Mouse (Mus musculus) neural tube, embryonic 15.5 days (tissue): ENCODE data around the gene Hmgn2. TPM values are rescaled to one million over a fixed set of nuclear protein-coding genes. Genes with fewer than 3 reads are reported as not detected.

Experiments
- ATAC-seq: fragments of 200-750 bp; cut with Nextera tagmentation; 2 replicates; pipeline ENCODE4 v1.8.0; 2017; ENCODE audit warnings: mild to moderate bottlenecking, moderate TSS enrichment, moderate library complexity; ENCODE audit not compliant: low FRiP score
- H3K27ac ChIP-seq: fragments of 300-500 bp; sonication (generic); replicated peaks from 2 replicates; pipeline ENCODE4 v1.5.1; 2015; ENCODE audit warnings: mild to moderate bottlenecking, inconsistent platforms
- H3K27me3 ChIP-seq: fragments of 300-500 bp; sonication (generic); replicated peaks from 2 replicates; pipeline ENCODE4 v1.6.1; 2015; ENCODE audit warnings: inconsistent platforms
- H3K36me3 ChIP-seq: fragments of 300-500 bp; sonication (generic); 2 replicates; pipeline ENCODE4 v1.6.1; 2015; ENCODE audit warnings: inconsistent platforms
- H3K4me1 ChIP-seq: fragments of 300-500 bp; sonication (generic); 2 replicates; pipeline ENCODE4 v1.6.1; 2015; ENCODE audit warnings: inconsistent platforms
- H3K4me2 ChIP-seq: fragments of 300-500 bp; sonication (generic); 2 replicates; pipeline ENCODE4 v1.6.1; 2015; ENCODE audit warnings: inconsistent platforms, mild to moderate bottlenecking, moderate library complexity
- H3K4me3 ChIP-seq: fragments of 300-500 bp; sonication (generic); replicated peaks from 2 replicates; pipeline ENCODE4 v1.5.1; 2015; ENCODE audit warnings: mild to moderate bottlenecking, inconsistent platforms
- H3K9ac ChIP-seq: fragments of 300-500 bp; sonication (generic); replicated peaks from 2 replicates; pipeline ENCODE4 v1.6.1; 2015; ENCODE audit warnings: mild to moderate bottlenecking, inconsistent platforms
- H3K9me3 ChIP-seq: fragments of 300-500 bp; sonication (generic); replicated peaks from 2 replicates; pipeline ENCODE4 v1.6.1; 2016; ENCODE audit warnings: inconsistent platforms
- WGBS: fragments of 180-500 bp; shearing (Covaris S2); methylation state at CpG from one replicate; pipeline ENCODE4 v1.1.7; 2015; ENCODE audit warnings: mixed read lengths; 5-methylcytosine and 5-hydroxymethylcytosine counted together
- polyA plus RNA-seq: library from polyadenylated mRNA; unstranded; fragments of >200 nt; fragmentation: Nextera tagmentation; extraction: Ambion mirVana; gene quantifications from 2 replicates; pipeline ENCODE4 v1.2.1, GENCODE M21; 2015

The Hmgn2 gene
- 921 and 1,163 TPM in 2 replicates for polyA plus RNA-seq

GRCm38 (mm10) chr4:133968150-133968921 is at the start of gene Hmgn2:
TSS of gene Hmgn2 (minus strand) at chr4:133968650.
- Histone ChIP-seq H3K4me2 (peak within 1 kb of the TSS; percentile 93), H3K4me1 (peaks cover 42% of the 10 kb centered on the region), H3K4me3 (peak within 1 kb of the TSS; percentile 69), H3K9ac (peak within 1 kb of the TSS; percentile 87), H3K36me3 (peaks cover 24% of the 10 kb centered on the region), H3K27me3 (no peaks in the 10 kb centered on the region), H3K27ac (peak within 1 kb of the TSS; percentile 99), H3K9me3 (no peaks in the 10 kb centered on the region)
- WGBS: 0% methylated on average over 40 of the region's 42 CpGs
- ATAC-seq: peak; percentile 36

GRCm38 (mm10) chr4:134017201-134017865 is 48.9 kb upstream of the Hmgn2 start:
- 0 out of 2 replicates have a peak overlapping the region, but pooled peaks have one; percentile 31 for H3K9ac ChIP-seq
- ATAC-seq: no peak
- peak overlapping the region; percentile 64 for H3K4me2 ChIP-seq
- H3K4me3 ChIP-seq: peak overlapping the region; percentile 38
- H3K4me1 ChIP-seq: peaks cover 42% of the 10 kb centered on the region
- no peaks in the 10 kb centered on the region for H3K9me3 ChIP-seq
- H3K27ac ChIP-seq: no peak overlapping the region
- peaks cover 26% of the 10 kb centered on the region for H3K27me3 ChIP-seq
- H3K36me3 ChIP-seq: no peaks in the 10 kb centered on the region
- 3% methylated on average over 21 of the region's 21 CpGs for WGBS

GRCm38 (mm10) chr4:134016767-134017166 is 48.3 kb upstream of the Hmgn2 start:
- H3K9ac ChIP-seq: no peak overlapping the region
- WGBS: 4% methylated on average over 8 of the region's 8 CpGs
- no peak overlapping the region for H3K27ac ChIP-seq
- H3K9me3 ChIP-seq: no peaks in the 10 kb centered on the region
- peaks cover 26% of the 10 kb centered on the region for H3K27me3 ChIP-seq
- no peak for ATAC-seq
- no peak overlapping the region for H3K4me3 ChIP-seq
- peaks cover 42% of the 10 kb centered on the region for H3K4me1 ChIP-seq
- no peaks in the 10 kb centered on the region for H3K36me3 ChIP-seq
- H3K4me2 ChIP-seq: peak overlapping the region; percentile 64; the same call in 1 of the 2 replicates

- H3K9me3 ChIP-seq: no peaks in the 10 kb centered on the region
- no peak for ATAC-seq
- WGBS: 2% methylated on average over 7 of the region's 7 CpGs
- no peak overlapping the region for H3K4me2 ChIP-seq
- peaks cover 26% of the 10 kb centered on the region for H3K27me3 ChIP-seq
- no peak overlapping the region for H3K9ac ChIP-seq
- peaks cover 42% of the 10 kb centered on the region for H3K4me1 ChIP-seq
- H3K36me3 ChIP-seq: no peaks in the 10 kb centered on the region
- H3K4me3 ChIP-seq: no peak overlapping the region
- H3K27ac ChIP-seq: no peak overlapping the region
Measured at GRCm38 (mm10) chr4:134016208-134016607, 47.8 kb upstream of the Hmgn2 start.

- Histone ChIP-seq H3K36me3 (no peaks in the 10 kb centered on the region), H3K4me2 (no peak overlapping the region), H3K9ac (no peak overlapping the region), H3K4me1 (peaks cover 19% of the 10 kb centered on the region), H3K4me3 (no peak overlapping the region), H3K27ac (no peak overlapping the region), H3K27me3 (peaks cover 10% of the 10 kb centered on the region), H3K9me3 (no peaks in the 10 kb centered on the region)
- no peak for ATAC-seq
- 36% methylated on average over 12 of the region's 12 CpGs for WGBS
Measured at GRCm38 (mm10) chr4:134012858-134013528, 44.5 kb upstream of the Hmgn2 start.

GRCm38 (mm10) chr4:134011450-134012414 is 43.3 kb upstream of the Hmgn2 start:
- Histone ChIP-seq H3K27me3 (no peaks in the 10 kb centered on the region), H3K9me3 (no peaks in the 10 kb centered on the region), H3K4me1 (peaks cover 6% of the 10 kb centered on the region), H3K4me2 (no peak overlapping the region), H3K9ac (no peak overlapping the region), H3K27ac (no peak overlapping the region), H3K4me3 (no peak overlapping the region), H3K36me3 (no peaks in the 10 kb centered on the region)
- no peak for ATAC-seq
- 6% methylated on average over 16 of the region's 16 CpGs for WGBS

GRCm38 (mm10) chr4:134009709-134010108 is 41.3 kb upstream of the Hmgn2 start:
- H3K4me2 ChIP-seq: no peak overlapping the region
- H3K36me3 ChIP-seq: no peaks in the 10 kb centered on the region
- no peaks in the 10 kb centered on the region for H3K27me3 ChIP-seq
- H3K27ac ChIP-seq: no peak overlapping the region
- no peak overlapping the region for H3K4me3 ChIP-seq
- WGBS: 78% methylated on average over 6 of the region's 6 CpGs
- ATAC-seq: no peak
- no peaks in the 10 kb centered on the region for H3K4me1 ChIP-seq
- H3K9me3 ChIP-seq: no peaks in the 10 kb centered on the region
- no peak overlapping the region for H3K9ac ChIP-seq

- 97% methylated on average over 3 of the region's 3 CpGs for WGBS
Measured at GRCm38 (mm10) chr4:134006845-134007244, 38.4 kb upstream of the Hmgn2 start.

GRCm38 (mm10) chr4:134005581-134006358 is 37.3 kb upstream of the Hmgn2 start:
- H3K9me3 ChIP-seq: no peaks in the 10 kb centered on the region
- no peak overlapping the region for H3K27ac ChIP-seq
- H3K9ac ChIP-seq: no peak overlapping the region
- ATAC-seq: no peak
- no peaks in the 10 kb centered on the region for H3K27me3 ChIP-seq
- H3K4me3 ChIP-seq: no peak overlapping the region
- no peaks in the 10 kb centered on the region for H3K36me3 ChIP-seq
- no peak overlapping the region for H3K4me2 ChIP-seq
- 88% methylated on average over 12 of the region's 12 CpGs for WGBS
- 0 out of 2 replicates have a peak, but pooled peaks cover 5% of the 10 kb centered on the region for H3K4me1 ChIP-seq

More at GRCm38 (mm10) chr4:134006845-134007244, 38.4 kb upstream of the Hmgn2 start:
- Histone ChIP-seq H3K4me3 (no peak overlapping the region), H3K27me3 (no peaks in the 10 kb centered on the region), H3K9ac (no peak overlapping the region), H3K36me3 (no peaks in the 10 kb centered on the region), H3K27ac (no peak overlapping the region), H3K4me2 (no peak overlapping the region), H3K9me3 (no peaks in the 10 kb centered on the region), H3K4me1 (no peaks in the 10 kb centered on the region)
- no peak for ATAC-seq

- Histone ChIP-seq H3K9me3 (no peaks in the 10 kb centered on the region), H3K27me3 (no peaks in the 10 kb centered on the region), H3K4me2 (no peak overlapping the region), H3K9ac (no peak overlapping the region), H3K4me3 (no peak overlapping the region), H3K4me1 (peaks cover 15% of the 10 kb centered on the region), H3K27ac (no peak overlapping the region), H3K36me3 (no peaks in the 10 kb centered on the region)
- no peak for ATAC-seq
- WGBS: 53% methylated on average over 5 of the region's 5 CpGs
Measured at GRCm38 (mm10) chr4:134002903-134003302, 34.5 kb upstream of the Hmgn2 start.
